Mouse (Mus musculus): ENCODE measurements around the gene Il11ra2. TPM values are rescaled to one million over a fixed set of nuclear protein-coding genes. Genes with fewer than 3 reads are reported as not detected.
"Not testable (repeated sequence)": the region's sequence is repeated elsewhere in the genome, so short reads cannot be mapped to it uniquely, and the experiment has no call there.

Il11ra2 gene
- not detected in 2 replicates for polyA plus RNA-seq (2014; fragmentation: Nextera tagmentation; extraction: Ambion mirVana)

GRCm38 (mm10) chr4:42661793-42662192 is at the start of gene Il11ra2:
Il11ra2 (minus strand) TSS chr4:42661893.
- H3K4me2 ChIP-seq (ENCODE audit: low read length); H3K27ac ChIP-seq (replicated peaks; ENCODE audit: low read depth, low read length); DNase-seq; H3K4me1 ChIP-seq (ENCODE audit: control insufficient read depth, insufficient read depth, low read length); ATAC-seq (ENCODE audit: low FRiP score, low TSS enrichment); H3K27me3 ChIP-seq (ENCODE audit: control insufficient read depth, insufficient read depth, low read length); H3K9ac ChIP-seq (replicated peaks; ENCODE audit: low read length); H3K4me3 ChIP-seq (replicated peaks; ENCODE audit: low read depth, low read length); H3K36me3 ChIP-seq (ENCODE audit: control insufficient read depth, insufficient read depth, low read length); H3K9me3 ChIP-seq (ENCODE audit: control insufficient read depth, low read length): not testable (repeated sequence)
- WGBS, result no CpG with 5 or more reads among the region's 3 CpGs

- H3K27me3 ChIP-seq (ENCODE audit: control insufficient read depth, insufficient read depth, low read length); H3K4me1 ChIP-seq (ENCODE audit: control insufficient read depth, insufficient read depth, low read length); H3K9me3 ChIP-seq (ENCODE audit: control insufficient read depth, low read length); DNase-seq; H3K4me2 ChIP-seq (ENCODE audit: low read length); H3K27ac ChIP-seq (replicated peaks; ENCODE audit: low read depth, low read length); H3K4me3 ChIP-seq (replicated peaks; ENCODE audit: low read depth, low read length); H3K36me3 ChIP-seq (ENCODE audit: control insufficient read depth, insufficient read depth, low read length); H3K9ac ChIP-seq (replicated peaks; ENCODE audit: low read length): not testable (repeated sequence)
- WGBS, result no CpG with 5 or more reads among the region's 18 CpGs
- peak; percentile 57; the same call in 1 of the 2 replicates for ATAC-seq (ENCODE audit: low FRiP score, low TSS enrichment)
These were observed 20.5 kb upstream of the Il11ra2 start for GRCm38 (mm10) chr4:42682183-42682524.

- not testable (repeated sequence) for H3K4me1 ChIP-seq (ENCODE audit: control insufficient read depth, insufficient read depth, low read length); H3K9me3 ChIP-seq (ENCODE audit: control insufficient read depth, low read length); H3K4me3 ChIP-seq (replicated peaks; ENCODE audit: low read depth, low read length); ATAC-seq (ENCODE audit: low FRiP score, low TSS enrichment); H3K4me2 ChIP-seq (ENCODE audit: low read length); H3K27me3 ChIP-seq (ENCODE audit: control insufficient read depth, insufficient read depth, low read length); H3K36me3 ChIP-seq (ENCODE audit: control insufficient read depth, insufficient read depth, low read length); DNase-seq; H3K27ac ChIP-seq (replicated peaks; ENCODE audit: low read depth, low read length); H3K9ac ChIP-seq (replicated peaks; ENCODE audit: low read length)
- no CpG with 5 or more reads among the region's 66 CpGs for WGBS
These were observed 19.9 kb upstream of the Il11ra2 start for GRCm38 (mm10) chr4:42681473-42682182.

GRCm38 (mm10) chr4:42680374-42681356 is 19.0 kb upstream of the Il11ra2 start:
- not testable (repeated sequence) for H3K36me3 ChIP-seq (ENCODE audit: control insufficient read depth, insufficient read depth, low read length); H3K27me3 ChIP-seq (ENCODE audit: control insufficient read depth, insufficient read depth, low read length); H3K4me3 ChIP-seq (replicated peaks; ENCODE audit: low read depth, low read length); H3K9ac ChIP-seq (replicated peaks; ENCODE audit: low read length); DNase-seq; H3K4me2 ChIP-seq (ENCODE audit: low read length); H3K4me1 ChIP-seq (ENCODE audit: control insufficient read depth, insufficient read depth, low read length); H3K9me3 ChIP-seq (ENCODE audit: control insufficient read depth, low read length); H3K27ac ChIP-seq (replicated peaks; ENCODE audit: low read depth, low read length)
- no CpG with 5 or more reads among the region's 32 CpGs for WGBS
- ATAC-seq (ENCODE audit: low FRiP score, low TSS enrichment), result peak; percentile 69; the same call in 1 of the 2 replicates

- not testable (repeated sequence) for DNase-seq; H3K9ac ChIP-seq (replicated peaks; ENCODE audit: low read length); ATAC-seq (ENCODE audit: low FRiP score, low TSS enrichment); H3K4me1 ChIP-seq (ENCODE audit: control insufficient read depth, insufficient read depth, low read length); H3K36me3 ChIP-seq (ENCODE audit: control insufficient read depth, insufficient read depth, low read length); H3K27me3 ChIP-seq (ENCODE audit: control insufficient read depth, insufficient read depth, low read length); H3K27ac ChIP-seq (replicated peaks; ENCODE audit: low read depth, low read length); H3K4me3 ChIP-seq (replicated peaks; ENCODE audit: low read depth, low read length); H3K9me3 ChIP-seq (ENCODE audit: control insufficient read depth, low read length); H3K4me2 ChIP-seq (ENCODE audit: low read length)
- WGBS, result no CpG with 5 or more reads among the region's 7 CpGs
These were observed 17.7 kb upstream of the Il11ra2 start for GRCm38 (mm10) chr4:42679365-42679764.

- H3K4me1 ChIP-seq (ENCODE audit: control insufficient read depth, insufficient read depth, low read length); H3K4me2 ChIP-seq (ENCODE audit: low read length); H3K36me3 ChIP-seq (ENCODE audit: control insufficient read depth, insufficient read depth, low read length); H3K4me3 ChIP-seq (replicated peaks; ENCODE audit: low read depth, low read length); H3K9me3 ChIP-seq (ENCODE audit: control insufficient read depth, low read length); ATAC-seq (ENCODE audit: low FRiP score, low TSS enrichment); H3K27ac ChIP-seq (replicated peaks; ENCODE audit: low read depth, low read length); H3K27me3 ChIP-seq (ENCODE audit: control insufficient read depth, insufficient read depth, low read length); H3K9ac ChIP-seq (replicated peaks; ENCODE audit: low read length); DNase-seq: not testable (repeated sequence)
- no CpG with 5 or more reads among the region's 4 CpGs for WGBS
These were observed 13.7 kb upstream of the Il11ra2 start for GRCm38 (mm10) chr4:42675415-42675814.

- H3K36me3 ChIP-seq (ENCODE audit: control insufficient read depth, insufficient read depth, low read length); H3K4me3 ChIP-seq (replicated peaks; ENCODE audit: low read depth, low read length); H3K27ac ChIP-seq (replicated peaks; ENCODE audit: low read depth, low read length); H3K9me3 ChIP-seq (ENCODE audit: control insufficient read depth, low read length); H3K9ac ChIP-seq (replicated peaks; ENCODE audit: low read length); DNase-seq; H3K4me1 ChIP-seq (ENCODE audit: control insufficient read depth, insufficient read depth, low read length); ATAC-seq (ENCODE audit: low FRiP score, low TSS enrichment); H3K4me2 ChIP-seq (ENCODE audit: low read length); H3K27me3 ChIP-seq (ENCODE audit: control insufficient read depth, insufficient read depth, low read length): not testable (repeated sequence)
- WGBS, result no CpG with 5 or more reads among the region's 9 CpGs
These were observed 6.7 kb downstream of the Il11ra2 start, which contains the start of gene Ccl27b for GRCm38 (mm10) chr4:42654951-42655350. Ccl27b (plus strand) TSS chr4:42655251.

GRCm38 (mm10) chr4:42629419-42629818 is 32.3 kb downstream of the Il11ra2 start, which contains the start of gene Gm2564:
Gm2564 (plus strand) TSS chr4:42629719.
- not testable (repeated sequence) for H3K4me3 ChIP-seq (replicated peaks; ENCODE audit: low read depth, low read length); DNase-seq; H3K9ac ChIP-seq (replicated peaks; ENCODE audit: low read length); H3K4me2 ChIP-seq (ENCODE audit: low read length); H3K27ac ChIP-seq (replicated peaks; ENCODE audit: low read depth, low read length); H3K36me3 ChIP-seq (ENCODE audit: control insufficient read depth, insufficient read depth, low read length); ATAC-seq (ENCODE audit: low FRiP score, low TSS enrichment); H3K9me3 ChIP-seq (ENCODE audit: control insufficient read depth, low read length); H3K4me1 ChIP-seq (ENCODE audit: control insufficient read depth, insufficient read depth, low read length); H3K27me3 ChIP-seq (ENCODE audit: control insufficient read depth, insufficient read depth, low read length)
- WGBS, result no CpG with 5 or more reads among the region's 8 CpGs

Data from midbrain, embryonic 14.5 days (tissue).